Mouse (Mus musculus): ENCODE data around the gene Gm6367.
"Not testable (repeated sequence)": the region's sequence is repeated elsewhere in the genome, so short reads cannot be mapped to it uniquely, and the experiment has no call there.

Gene Gm6367
- long read RNA-seq, experiment 1 = 0 reads
- long read RNA-seq, experiment 2 = 0 reads

DNA sequence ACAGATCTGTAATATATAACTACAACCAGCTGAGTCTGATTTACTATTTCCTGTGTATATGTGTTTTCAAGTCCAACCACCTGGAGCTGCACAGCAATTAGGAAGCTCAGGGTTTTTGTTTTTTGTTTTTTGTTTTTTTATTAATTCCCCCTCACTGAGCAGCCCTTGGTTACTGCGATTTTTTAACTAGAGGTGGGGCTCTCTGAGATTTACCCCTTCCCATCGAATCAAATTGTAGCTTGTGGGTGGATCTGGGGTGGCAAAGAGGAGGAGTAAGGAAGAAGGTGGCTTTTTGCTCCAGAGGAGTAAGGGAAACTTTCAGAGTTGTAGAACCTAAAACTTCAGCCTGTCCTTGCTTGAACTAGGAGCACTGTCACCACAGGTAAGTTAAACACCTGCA, at the start of gene Gm6367:
Gene Gm6367 (plus strand): TSS at position 301 of the 400 bp plus-strand sequence.
- intact Hi-C loops (cut with DNase I) = not testable (repeated sequence)
